In the genomic region with DNA sequence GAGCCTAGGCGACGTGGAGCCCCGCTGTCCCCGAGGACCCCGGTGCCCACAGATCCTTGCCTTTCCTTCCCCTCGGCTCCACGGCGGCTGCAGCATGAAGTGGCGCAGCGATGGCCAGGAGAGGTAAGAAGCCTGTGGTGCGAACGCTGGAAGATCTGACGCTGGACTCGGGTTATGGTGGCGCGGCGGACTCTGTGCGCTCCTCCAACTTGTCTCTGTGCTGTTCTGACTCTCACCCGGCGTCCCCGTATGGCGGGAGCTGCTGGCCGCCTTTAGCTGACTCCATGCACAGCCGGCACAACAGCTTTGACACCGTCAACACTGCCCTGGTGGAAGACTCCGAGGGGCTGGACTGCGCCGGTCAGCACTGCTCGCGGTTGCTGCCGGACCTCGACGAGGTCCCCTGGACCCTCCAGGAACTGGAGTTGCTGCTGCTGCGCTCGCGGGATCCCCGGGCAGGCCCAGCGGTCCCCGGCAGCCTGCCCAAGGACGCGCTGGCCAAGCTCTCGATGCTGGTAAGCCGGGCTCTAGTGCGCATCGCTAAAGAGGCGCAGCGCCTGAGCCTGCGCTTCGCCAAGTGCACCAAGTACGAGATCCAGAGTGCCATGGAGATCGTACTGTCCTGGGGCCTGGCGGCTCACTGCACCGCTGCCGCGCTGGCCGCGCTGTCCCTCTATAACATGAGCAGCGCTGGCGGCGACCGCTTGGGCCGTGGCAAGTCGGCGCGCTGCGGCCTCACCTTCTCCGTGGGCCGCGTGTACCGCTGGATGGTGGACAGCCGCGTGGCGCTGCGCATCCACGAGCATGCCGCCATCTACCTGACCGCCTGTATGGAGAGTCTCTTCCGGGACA, we compare ENCODE assay signal across 8 mouse cellular contexts. TPM values are rescaled to one million over a fixed set of nuclear protein-coding genes. Genes with fewer than 3 reads are reported as not detected.
DNase-seq lines count a peak whose midpoint lies in the region; ATAC-seq and TF ChIP-seq lines count a peak whose summit lies in the region.

No protein-coding gene starts in this region.

- H3K4me3 ChIP-seq in G1E (ENCODE audit: low read depth, low read length) = peak overlapping the region; percentile 35; the same call in 1 of the 2 replicates
- H3K4me3 ChIP-seq in brown adipose tissue, adult 24 weeks (ENCODE audit: insufficient read depth, low read depth, low read length) = peak overlapping the region; percentile 78
- H3K4me3 ChIP-seq in forebrain, embryonic 14.5 days (ENCODE audit: low read depth, low read length) = peak overlapping the region; percentile 41
- peak overlapping the region; percentile 58 for H3K4me3 ChIP-seq in heart, postnatal 0 days (ENCODE audit: low read depth, low read length)
- H3K4me3 ChIP-seq in lung, embryonic 15.5 days = peak overlapping the region; percentile 60

- no peaks in the 10 kb centered on the region for H3K27me3 ChIP-seq in G1E (ENCODE audit: insufficient read depth, low read length)
- H3K27me3 ChIP-seq in forebrain, embryonic 14.5 days (replicated peaks; ENCODE audit: control insufficient read depth, insufficient read depth, low read length) = 0 out of 2 replicates have a peak, but pooled peaks cover 7% of the 10 kb centered on the region
- peaks cover 33% of the 10 kb centered on the region for H3K27me3 ChIP-seq in heart, postnatal 0 days (ENCODE audit: control insufficient read depth, insufficient read depth, low read length)
- peaks cover 31% of the 10 kb centered on the region for H3K27me3 ChIP-seq in lung, embryonic 15.5 days

- under 1% methylated on average over 76 of the region's 78 CpGs for WGBS in forebrain, embryonic 14.5 days
- WGBS in heart, postnatal 0 days = under 1% methylated on average over 75 of the region's 78 CpGs
- under 1% methylated on average over 78 of the region's 78 CpGs for WGBS in lung, embryonic 15.5 days

- peak overlapping the region; percentile 66 for H3K9ac ChIP-seq in forebrain, embryonic 14.5 days (ENCODE audit: low read length)
- 0 out of 2 replicates have a peak overlapping the region, but pooled peaks have one; percentile 43 for H3K9ac ChIP-seq in heart, postnatal 0 days (replicated peaks; ENCODE audit: low read depth, low read length)
- H3K9ac ChIP-seq in lung, embryonic 15.5 days = peak overlapping the region; percentile 62

- DNase-seq in G1E (ENCODE audit: low spot score) = no peak
- peak; percentile 68 for DNase-seq in forebrain, embryonic 14.5 days (ENCODE audit: low spot score)
- no peak for DNase-seq in heart, postnatal 0 days (ENCODE audit: low spot score)
- DNase-seq in kidney, postnatal 4 days = peak; percentile 57 to 71
- DNase-seq in ovary, adult 18-20 months (ENCODE audit: low spot score) = peak; percentile 41
- DNase-seq in yolk sac, embryonic 10.5 days (ENCODE audit: low spot score) = peak; percentile 48

- no peak for TF ChIP-seq EP300 in heart, postnatal 0 days (IDR thresholded peaks at IDR 0.05; ENCODE audit: low read depth)

- H3K27ac ChIP-seq in brown adipose tissue, adult 24 weeks (replicated peaks; ENCODE audit: low read depth, low read length) = no peak overlapping the region
- H3K27ac ChIP-seq in forebrain, embryonic 14.5 days (ENCODE audit: low read depth, low read length) = no peak overlapping the region
- H3K27ac ChIP-seq in heart, postnatal 0 days (ENCODE audit: low read depth) = no peak overlapping the region
- H3K27ac ChIP-seq in lung, embryonic 15.5 days = no peak overlapping the region

- H3K36me3 ChIP-seq in G1E (replicated peaks) = no peaks in the 10 kb centered on the region
- H3K36me3 ChIP-seq in forebrain, embryonic 14.5 days (ENCODE audit: control insufficient read depth, insufficient read depth, low read length) = no peaks in the 10 kb centered on the region
- no peaks in the 10 kb centered on the region for H3K36me3 ChIP-seq in heart, postnatal 0 days (replicated peaks; ENCODE audit: control insufficient read depth, insufficient read depth, low read length)
- H3K36me3 ChIP-seq in lung, embryonic 15.5 days = no peaks in the 10 kb centered on the region

- no peaks in the 10 kb centered on the region for H3K4me1 ChIP-seq in G1E (ENCODE audit: insufficient read depth, low read depth, low read length)
- H3K4me1 ChIP-seq in brown adipose tissue, adult 24 weeks (ENCODE audit: control insufficient read depth, insufficient read depth, insufficient read length, low read length) = peaks cover 3% of the 10 kb centered on the region; the same call in 1 of the 2 replicates
- H3K4me1 ChIP-seq in forebrain, embryonic 14.5 days (ENCODE audit: control insufficient read depth, insufficient read depth, low read length) = peaks cover 7% of the 10 kb centered on the region; the same call in 1 of the 2 replicates
- 0 out of 2 replicates have a peak, but pooled peaks cover 7% of the 10 kb centered on the region for H3K4me1 ChIP-seq in heart, postnatal 0 days (ENCODE audit: control insufficient read depth, insufficient read depth)
- H3K4me1 ChIP-seq in lung, embryonic 15.5 days = peaks cover 18% of the 10 kb centered on the region

- TF ChIP-seq CTCF in G1E (IDR thresholded peaks at IDR 0.05; ENCODE audit: low read depth, low read length) = no peak
- TF ChIP-seq CTCF in heart, postnatal 0 days (IDR thresholded peaks at IDR 0.05; ENCODE audit: low read depth) = no peak

- peaks cover 85% of the 10 kb centered on the region for H3K9me3 ChIP-seq in G1E (replicated peaks)
- no peaks in the 10 kb centered on the region for H3K9me3 ChIP-seq in forebrain, embryonic 14.5 days (replicated peaks; ENCODE audit: control insufficient read depth, low read length)
- no peaks in the 10 kb centered on the region for H3K9me3 ChIP-seq in heart, postnatal 0 days (replicated peaks; ENCODE audit: control insufficient read depth, low read length)
- no peaks in the 10 kb centered on the region for H3K9me3 ChIP-seq in lung, embryonic 15.5 days

- ATAC-seq in G1E (ENCODE audit: extremely low read depth, insufficient number of reproducible peaks, low FRiP score, poor library complexity, severe bottlenecking) = no peak
- ATAC-seq in forebrain, embryonic 14.5 days = peak; percentile 25
- peak; percentile 13 for ATAC-seq in heart, postnatal 0 days (ENCODE audit: insufficient read depth, low read depth)
- peak; percentile 26 for ATAC-seq in lung, embryonic 15.5 days (ENCODE audit: borderline replicate concordance, extremely low read depth, low FRiP score, low TSS enrichment)

- peak overlapping the region; percentile 99 for H3K4me2 ChIP-seq in forebrain, embryonic 14.5 days (ENCODE audit: low read length)
- peak overlapping the region; percentile 98 for H3K4me2 ChIP-seq in heart, postnatal 0 days (ENCODE audit: low read depth, low read length)
- peak overlapping the region; percentile 100 for H3K4me2 ChIP-seq in lung, embryonic 15.5 days

RNA-seq across cellular contexts. Expression of a gene that starts 0.8 kb away (rescaled TPM):
- total RNA-seq in G1E (2014; fragmentation: Nextera tagmentation) (not detected in 2 replicates), G1E (2017) (0.12 and 0.16 TPM in 2 replicates)
- polyA plus RNA-seq in G1E (2012) = not detected in 2 replicates
- 0.58 and 1.9 TPM in 2 replicates for polyA plus RNA-seq in brown adipose tissue, adult 24 weeks (2012; ENCODE audit: insufficient read depth, insufficient read length, missing spikeins)
- polyA plus RNA-seq in forebrain, embryonic 14.5 days (2014; fragmentation: Nextera tagmentation; extraction: Ambion mirVana) = 7.1 and 7.7 TPM in 2 replicates
- total RNA-seq in heart, postnatal 0 days (2014; rRNA removed; ENCODE audit: low replicate concordance) = 0.50 and 2.2 TPM in 2 replicates
- 0.11 and 0.20 TPM in 2 replicates for polyA plus RNA-seq in heart, postnatal 0 days (2015; fragmentation: Nextera tagmentation; extraction: Ambion mirVana)
- 1.9 and 2.0 TPM in 2 replicates for polyA plus RNA-seq in lung, embryonic 15.5 days (2015; fragmentation: Nextera tagmentation; extraction: Ambion mirVana)

Comparison
In these comparisons a context has a peak if more than half of its experiments do, and no peak if none do; other contexts are left out.
1. DNase-seq: peak in forebrain, embryonic 14.5 days (single experiment), kidney, postnatal 4 days (2 of 2), ovary, adult 18-20 months (single experiment) and yolk sac, embryonic 10.5 days (single experiment); none in G1E (single experiment) and heart, postnatal 0 days (single experiment).
2. Peak in every context shown above with its lines, with median percentiles within 50 percentile points of each other: H3K4me3 ChIP-seq, H3K4me2 ChIP-seq and H3K9ac ChIP-seq.